Mouse (Mus musculus) frontal cortex, adult 2 months (tissue): ENCODE data around the gene Zfp239. TPM values are rescaled to one million over a fixed set of nuclear protein-coding genes. Genes with fewer than 3 reads are reported as not detected.
"Not testable (repeated sequence)": the region's sequence is repeated elsewhere in the genome, so short reads cannot be mapped to it uniquely, and the experiment has no call there.

Experiments
- DNase-seq, 2 experiments: peaks; one replicate each; pipeline ENCODE4 v3.0.0; 2022; ENCODE audit warnings: low spot score in 1 of 2; ENCODE audit errors: extremely low spot score in 1 of 2
- polyA plus RNA-seq: library from polyadenylated mRNA; depleted of rRNA; stranded (reverse); fragments of >200 nt; gene quantifications from 2 replicates; pipeline ENCODE4 v1.2.3, GENCODE M21; 2012; rRNA removed

The Zfp239 gene
- 24.3 and 26.8 TPM in 2 replicates for polyA plus RNA-seq

- no peak for DNase-seq
These were observed at the start of gene Zfp239 for GRCm38 (mm10) chr6:117861848-117862247. Zfp239 (plus strand) TSS chr6:117862100.

DNA sequence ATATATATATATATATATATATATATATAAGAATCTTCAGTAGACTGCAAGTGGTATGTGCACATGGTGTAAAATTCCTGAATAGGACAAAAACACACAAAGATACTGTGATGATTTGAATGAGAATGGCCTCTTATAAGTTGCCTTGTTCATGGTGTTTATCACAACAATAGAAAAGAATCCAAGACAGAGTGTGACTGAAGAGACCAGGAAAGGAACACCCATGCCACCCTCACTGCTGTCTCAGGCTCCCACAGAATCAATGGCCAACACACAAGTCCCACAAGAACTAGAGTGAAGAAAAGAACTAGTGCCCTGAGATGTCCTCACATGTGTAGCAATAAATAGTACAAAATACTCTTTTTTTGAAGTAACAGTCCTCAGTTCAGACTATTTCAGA lies 47.2 kb upstream of the Zfp239 start:
- no peak for DNase-seq

DNA sequence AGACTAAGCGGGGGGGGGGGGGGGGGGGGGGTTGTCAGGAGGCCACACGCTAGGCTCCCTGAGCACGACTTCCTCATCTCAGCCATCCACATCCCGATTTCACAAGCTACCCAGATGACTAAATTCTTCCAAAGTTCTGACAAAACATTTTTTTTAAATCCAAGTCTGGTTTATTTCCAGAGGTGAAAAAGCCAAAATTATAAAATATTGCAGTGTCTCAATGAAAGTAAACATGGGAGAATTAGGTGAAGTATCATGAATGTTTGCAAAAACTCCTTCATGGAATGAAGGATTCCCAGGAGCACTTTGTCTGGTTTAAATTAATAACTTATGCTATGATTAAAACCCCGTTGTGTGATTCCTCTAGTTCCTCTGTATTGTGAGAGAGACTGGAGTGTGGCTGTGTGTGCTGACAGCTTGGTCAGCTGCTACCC lies 44.8 kb upstream of the Zfp239 start:
- no peak for DNase-seq

DNA sequence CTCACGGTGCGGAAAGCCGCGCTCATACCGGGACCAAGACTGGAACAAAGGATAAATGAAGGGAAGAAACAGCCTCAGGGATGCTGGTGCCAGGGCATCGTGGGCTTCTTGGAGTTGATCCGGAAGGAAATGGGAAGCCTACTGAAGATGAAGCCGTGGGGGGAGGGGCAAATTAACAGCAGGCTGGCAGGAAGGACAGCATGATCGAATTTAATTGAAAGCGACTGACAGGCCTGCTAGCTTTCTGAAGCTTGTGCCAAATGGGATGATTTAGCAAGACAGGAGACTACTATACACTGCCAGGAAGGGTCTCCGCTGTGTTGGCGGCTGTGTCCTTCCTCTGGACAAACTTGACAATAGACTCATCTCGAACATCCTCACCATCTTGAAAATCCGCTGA lies 41.6 kb upstream of the Zfp239 start:
- no peak for DNase-seq

DNA sequence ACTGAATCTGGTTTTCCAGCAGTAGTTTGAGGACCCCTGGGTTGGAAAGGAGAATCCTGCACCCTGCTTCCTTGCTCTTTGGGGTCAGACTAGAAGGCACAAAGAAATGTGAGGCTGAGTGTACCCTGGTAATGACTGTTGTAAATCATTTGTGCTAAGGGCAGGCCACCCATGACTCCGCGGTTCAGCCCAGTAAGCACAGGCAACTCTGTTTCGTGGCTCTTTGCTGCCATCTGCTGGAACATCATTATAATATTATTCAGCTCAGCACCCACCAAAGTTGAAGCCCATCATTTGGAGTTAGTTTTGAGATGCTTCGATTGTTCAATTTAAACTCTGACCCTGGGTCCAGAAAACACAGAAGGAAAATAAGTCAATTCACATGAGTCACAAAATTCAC lies 36.5 kb upstream of the Zfp239 start:
- DNase-seq = peak in 1 of 2 experiments; percentile 82

- peak in 1 of 2 experiments; percentile 84 for DNase-seq
These were observed 33.6 kb upstream of the Zfp239 start for GRCm38 (mm10) chr6:117828273-117828672.

GRCm38 (mm10) chr6:117840686-117841510 lies 21.0 kb upstream of the Zfp239 start, which contains the start of gene Zfp637:
Zfp637 (plus strand) TSS chr6:117841180.
- peak; percentile 88 to 95 for DNase-seq

DNA sequence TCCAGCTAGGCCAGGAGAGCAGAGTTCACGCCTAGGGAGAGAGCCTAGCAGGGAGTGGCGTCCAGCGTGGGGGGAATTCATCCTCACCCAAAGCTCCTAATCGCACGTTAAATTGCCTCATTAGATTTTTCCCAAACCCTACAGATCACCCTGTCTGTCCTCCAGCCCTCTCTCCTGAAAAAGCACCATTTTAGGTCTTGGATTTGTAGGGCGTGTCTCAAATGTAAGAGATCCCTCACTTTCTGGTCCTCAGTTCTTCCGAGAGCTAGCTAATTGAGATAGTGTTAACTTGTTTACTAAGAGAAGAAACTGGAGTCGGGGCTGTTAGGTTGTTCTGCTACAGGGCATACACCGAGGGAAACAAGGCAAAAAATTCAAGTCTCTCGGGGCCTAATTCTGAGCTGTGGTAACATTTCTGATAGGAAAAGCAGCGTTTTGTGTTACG lies 20.4 kb upstream of the Zfp239 start:
- DNase-seq = no peak

DNA sequence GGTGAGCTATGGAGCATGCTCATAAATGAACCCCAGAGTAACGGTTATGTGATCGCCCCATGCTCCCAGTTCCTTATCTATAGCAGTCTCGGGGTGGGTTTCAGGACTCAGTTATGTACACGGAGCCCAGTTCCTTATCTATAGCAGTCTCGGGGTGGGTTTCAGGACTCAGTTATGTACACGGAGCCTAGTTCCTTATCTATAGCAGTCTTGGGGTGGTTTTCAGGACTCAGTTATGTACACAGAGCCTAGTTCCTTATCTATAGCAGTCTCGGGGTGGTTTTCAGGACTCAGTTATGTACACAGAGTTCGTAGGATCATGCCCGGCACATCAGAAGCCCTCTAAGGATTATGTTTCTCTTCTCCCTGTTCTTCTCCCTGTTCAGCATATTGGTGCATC lies 17.3 kb upstream of the Zfp239 start:
- no peak for DNase-seq

DNA sequence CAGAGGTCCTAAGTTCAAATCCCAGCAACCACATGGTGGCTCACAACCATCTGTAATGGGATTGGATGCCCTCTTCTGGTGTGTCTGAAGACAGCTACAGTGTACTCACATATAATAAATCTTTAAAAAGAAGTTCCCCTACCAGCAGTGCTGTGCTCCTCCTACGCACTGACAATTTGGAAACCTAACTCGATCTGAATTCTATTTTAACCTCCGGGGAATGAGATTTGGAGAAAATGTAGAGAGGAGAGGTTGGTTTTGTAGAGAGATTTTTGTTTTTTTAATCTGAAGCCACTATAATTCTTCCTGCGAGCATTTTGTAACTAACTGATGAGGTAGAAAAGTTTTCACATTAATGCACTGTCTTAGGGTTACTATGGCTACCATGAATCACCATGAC lies 15.2 kb upstream of the Zfp239 start:
- peak in 1 of 2 experiments; percentile 77 for DNase-seq

DNA sequence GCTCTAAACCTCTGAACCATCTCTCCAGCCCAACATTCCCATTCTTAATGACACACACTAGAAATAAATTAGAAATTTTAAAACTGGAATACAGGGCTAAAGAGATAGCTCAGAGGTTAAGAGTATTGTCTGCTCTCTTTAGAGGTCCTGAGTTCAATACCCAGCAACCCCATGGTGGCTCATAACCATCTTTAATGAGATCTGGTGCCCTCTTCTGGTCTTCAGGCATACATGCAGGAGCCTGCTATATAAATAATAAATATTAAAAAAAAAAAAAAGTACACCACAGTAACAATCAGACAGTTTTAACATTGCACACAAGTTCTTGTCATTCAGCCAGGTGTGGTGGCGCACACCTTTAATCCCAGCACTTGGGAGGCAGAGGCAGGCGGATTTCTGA lies 14.1 kb upstream of the Zfp239 start:
- no peak for DNase-seq

DNA sequence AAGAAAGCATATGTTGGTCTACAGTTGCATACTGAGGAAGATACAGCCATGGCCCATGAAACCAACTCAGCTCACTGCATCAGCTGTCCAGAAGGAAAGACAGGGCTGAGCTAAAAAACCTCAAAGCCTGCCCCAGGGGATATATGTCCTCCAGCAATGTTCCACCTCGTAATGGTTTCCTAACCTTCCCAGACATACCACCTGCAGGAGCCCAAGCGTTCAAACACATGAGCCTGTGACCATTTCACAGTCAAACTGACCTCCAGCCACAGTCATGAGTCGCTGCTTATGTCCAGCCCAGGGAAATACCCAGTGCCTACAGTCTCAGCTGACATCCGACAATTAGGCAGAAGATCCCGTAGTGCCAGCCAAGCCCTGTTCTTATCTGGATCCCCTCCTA lies 13.3 kb upstream of the Zfp239 start:
- DNase-seq = no peak

- DNase-seq = no peak
These were observed 10.2 kb upstream of the Zfp239 start for GRCm38 (mm10) chr6:117851747-117852146.

GRCm38 (mm10) chr6:117857990-117858389 lies 3.9 kb upstream of the Zfp239 start:
- no peak for DNase-seq

DNA sequence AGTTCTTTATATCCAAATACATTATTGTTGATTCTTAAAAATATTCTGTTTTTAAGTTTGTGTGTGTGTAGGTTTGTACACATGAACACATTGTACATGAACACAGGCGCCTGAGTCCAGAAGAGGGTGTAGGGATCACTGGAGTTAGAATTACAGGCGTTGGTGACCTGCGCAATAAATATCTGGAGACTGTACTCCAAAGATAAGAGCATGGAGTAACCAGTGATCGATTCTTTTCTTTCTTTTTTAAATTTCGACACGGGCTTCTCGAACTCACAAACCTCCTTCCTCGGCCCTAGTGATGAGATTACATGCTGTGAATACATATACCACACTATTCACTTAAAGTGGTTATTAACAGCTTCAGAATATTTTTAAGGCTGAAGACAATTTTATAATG lies 565 bp downstream of the Zfp239 start:
- DNase-seq = no peak

DNA sequence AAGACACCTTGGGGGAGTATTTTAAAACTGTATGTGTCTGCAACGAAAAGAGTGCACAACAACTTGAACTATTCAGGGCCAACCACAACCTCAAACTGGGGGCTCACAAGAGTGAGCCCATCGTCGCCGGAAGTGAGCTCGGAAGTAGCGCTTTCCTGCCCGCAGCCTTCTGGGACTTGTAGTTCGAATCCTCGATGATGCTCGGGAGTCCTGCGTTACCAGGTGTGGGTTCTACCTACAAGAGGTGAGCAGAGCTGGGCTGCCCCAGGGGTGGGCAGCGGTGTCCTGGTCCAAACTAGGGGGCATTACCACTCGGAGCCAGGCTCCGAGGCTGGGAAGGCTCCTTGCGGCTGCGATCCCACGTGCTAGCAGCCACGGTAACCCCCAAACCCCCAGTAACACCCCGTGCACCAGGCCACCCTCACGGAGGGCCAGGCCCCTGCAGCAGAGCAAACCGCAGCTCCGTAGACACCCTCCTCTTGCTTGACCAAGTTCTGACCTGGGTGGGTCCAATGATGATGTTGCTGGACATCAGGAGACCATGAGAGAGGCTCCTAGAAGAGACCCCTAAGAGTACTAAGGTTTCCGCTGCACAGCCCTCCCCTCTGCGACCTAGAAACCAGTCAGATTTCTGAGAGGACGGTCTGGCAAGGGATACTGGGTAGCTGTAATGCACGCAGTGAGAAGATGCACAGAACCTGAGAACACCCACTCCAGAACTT lies 1.2 kb downstream of the Zfp239 start:
- DNase-seq = peak in 1 of 2 experiments; percentile 78

GRCm38 (mm10) chr6:117863751-117864150 lies 1.9 kb downstream of the Zfp239 start:
- DNase-seq = no peak

GRCm38 (mm10) chr6:117868187-117868586 lies 6.3 kb downstream of the Zfp239 start:
- no peak for DNase-seq

- DNase-seq = no peak
These were observed 9.1 kb downstream of the Zfp239 start for GRCm38 (mm10) chr6:117871034-117871433.

DNA sequence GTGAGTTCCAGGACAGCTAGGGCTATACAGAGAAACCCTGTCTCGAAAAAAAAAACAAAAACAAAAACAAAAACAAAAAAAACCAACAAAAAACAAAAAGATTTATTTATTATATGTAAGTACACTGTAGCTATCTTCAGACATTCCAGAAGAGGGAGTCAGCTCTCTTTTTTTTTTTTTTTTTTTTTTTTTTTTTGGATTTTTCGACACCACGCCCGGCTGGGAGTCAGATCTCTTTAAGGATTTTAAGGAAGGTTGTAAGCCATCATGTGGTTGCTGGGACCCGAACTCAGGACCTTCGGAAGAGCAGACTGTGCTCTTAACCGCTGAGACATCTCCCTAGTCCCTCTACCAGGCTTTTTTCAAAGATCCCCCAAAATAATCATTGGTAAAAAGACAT lies 11.6 kb downstream of the Zfp239 start:
- DNase-seq = not testable (repeated sequence)

GRCm38 (mm10) chr6:117874621-117875281 lies 12.9 kb downstream of the Zfp239 start:
- no peak for DNase-seq
